Mouse (Mus musculus): Measurements from ENCODE around the gene Derl3. TPM values are rescaled to one million over a fixed set of nuclear protein-coding genes. Genes with fewer than 3 reads are reported as not detected.
"Not testable (repeated sequence)": the region's sequence is repeated elsewhere in the genome, so short reads cannot be mapped to it uniquely, and the experiment has no call there.

Derl3 gene
- total and polyA plus RNA-seq, 3 experiments, result 0.22 TPM; not detected in 2

- Histone ChIP-seq H3K27me3 (ENCODE audit: insufficient read depth, low read length) (peaks cover 7% of the 10 kb centered on the region; the same call in 1 of the 2 replicates), H3K9me3 (replicated peaks) (no peaks in the 10 kb centered on the region), H3K36me3 (replicated peaks) (peaks cover 44% of the 10 kb centered on the region), H3K4me1 (ENCODE audit: insufficient read depth, low read depth, low read length) (peaks cover 48% of the 10 kb centered on the region), H3K4me3 (ENCODE audit: low read depth, low read length) (no peak overlapping the region)
- TF ChIP-seq GATA1 (IDR thresholded peaks at IDR 0.05; ENCODE audit: borderline replicate concordance, low read length) (no peak), GATA2 (IDR thresholded peaks at IDR 0.05; ENCODE audit: borderline replicate concordance, low read depth, low read length) (no peak), CTCF (IDR thresholded peaks at IDR 0.05; ENCODE audit: low read depth, low read length) (no peak), TAL1 (conservative IDR thresholded peaks at IDR 0.05; ENCODE audit: low read depth, low read length) (no peak), POLR2AphosphoS5 (IDR thresholded peaks at IDR 0.05; ENCODE audit: insufficient replicate concordance, low read depth, low read length) (no peak)
- DNase-seq (ENCODE audit: low spot score) (no peak), ATAC-seq (ENCODE audit: extremely low read depth, insufficient number of reproducible peaks, low FRiP score, poor library complexity, severe bottlenecking) (no peak)
Observed at GRCm38 (mm10) chr10:75856155-75856907, 36.9 kb upstream of the Derl3 start.

- peaks cover under 1% of the 10 kb centered on the region; the same call in 1 of the 2 replicates for H3K27me3 ChIP-seq (ENCODE audit: insufficient read depth, low read length)
- no peak overlapping the region for H3K4me3 ChIP-seq (ENCODE audit: low read depth, low read length)
- H3K9me3 ChIP-seq (replicated peaks), result peaks cover 5% of the 10 kb centered on the region; the same call in 1 of the 2 replicates
- no peak for DNase-seq (ENCODE audit: low spot score)
- H3K36me3 ChIP-seq (replicated peaks), result peaks cover 44% of the 10 kb centered on the region
- peaks cover 46% of the 10 kb centered on the region for H3K4me1 ChIP-seq (ENCODE audit: insufficient read depth, low read depth, low read length)
- ATAC-seq (ENCODE audit: extremely low read depth, insufficient number of reproducible peaks, low FRiP score, poor library complexity, severe bottlenecking), result no peak
- TF ChIP-seq CTCF (IDR thresholded peaks at IDR 0.05; ENCODE audit: low read depth, low read length), result no peak
- no peak for TF ChIP-seq TAL1 (conservative IDR thresholded peaks at IDR 0.05; ENCODE audit: low read depth, low read length)
- no peak for TF ChIP-seq GATA2 (IDR thresholded peaks at IDR 0.05; ENCODE audit: borderline replicate concordance, low read depth, low read length)
- TF ChIP-seq GATA1 (IDR thresholded peaks at IDR 0.05; ENCODE audit: borderline replicate concordance, low read length), result no peak
- no peak for TF ChIP-seq POLR2AphosphoS5 (IDR thresholded peaks at IDR 0.05; ENCODE audit: insufficient replicate concordance, low read depth, low read length)
Observed at GRCm38 (mm10) chr10:75856976-75857375, 36.2 kb upstream of the Derl3 start.

- DNase-seq (ENCODE audit: low spot score) (no peak), ATAC-seq (ENCODE audit: extremely low read depth, insufficient number of reproducible peaks, low FRiP score, poor library complexity, severe bottlenecking) (no peak)
- Histone ChIP-seq H3K4me1 (ENCODE audit: insufficient read depth, low read depth, low read length) (peaks cover 41% of the 10 kb centered on the region), H3K4me3 (ENCODE audit: low read depth, low read length) (peak overlapping the region; percentile 44; the same call in 1 of the 2 replicates), H3K27me3 (ENCODE audit: insufficient read depth, low read length) (no peaks in the 10 kb centered on the region), H3K36me3 (replicated peaks) (peaks cover 44% of the 10 kb centered on the region), H3K9me3 (replicated peaks) (peaks cover 10% of the 10 kb centered on the region)
- TF ChIP-seq GATA2 (IDR thresholded peaks at IDR 0.05; ENCODE audit: borderline replicate concordance, low read depth, low read length) (no peak), GATA1 (IDR thresholded peaks at IDR 0.05; ENCODE audit: borderline replicate concordance, low read length) (no peak), POLR2AphosphoS5 (IDR thresholded peaks at IDR 0.05; ENCODE audit: insufficient replicate concordance, low read depth, low read length) (no peak), TAL1 (conservative IDR thresholded peaks at IDR 0.05; ENCODE audit: low read depth, low read length) (no peak), CTCF (IDR thresholded peaks at IDR 0.05; ENCODE audit: low read depth, low read length) (no peak)
Observed at GRCm38 (mm10) chr10:75857598-75857997, 35.6 kb upstream of the Derl3 start.

GRCm38 (mm10) chr10:75859107-75859746 lies 34.0 kb upstream of the Derl3 start:
- H3K36me3 ChIP-seq (replicated peaks), result peaks cover 44% of the 10 kb centered on the region
- peaks cover 37% of the 10 kb centered on the region for H3K4me1 ChIP-seq (ENCODE audit: insufficient read depth, low read depth, low read length)
- DNase-seq (ENCODE audit: low spot score) (peak; percentile 62), ATAC-seq (ENCODE audit: extremely low read depth, insufficient number of reproducible peaks, low FRiP score, poor library complexity, severe bottlenecking) (peak; percentile 19; the same call in 1 of the 2 replicates)
- TF ChIP-seq CTCF (IDR thresholded peaks at IDR 0.05; ENCODE audit: low read depth, low read length) (no peak), POLR2AphosphoS5 (IDR thresholded peaks at IDR 0.05; ENCODE audit: insufficient replicate concordance, low read depth, low read length) (no peak), GATA1 (IDR thresholded peaks at IDR 0.05; ENCODE audit: borderline replicate concordance, low read length) (no peak), TAL1 (conservative IDR thresholded peaks at IDR 0.05; ENCODE audit: low read depth, low read length) (no peak), GATA2 (IDR thresholded peaks at IDR 0.05; ENCODE audit: borderline replicate concordance, low read depth, low read length) (no peak)
- H3K4me3 ChIP-seq (ENCODE audit: low read depth, low read length), result peak overlapping the region; percentile 91
- H3K9me3 ChIP-seq (replicated peaks), result peaks cover 13% of the 10 kb centered on the region
- H3K27me3 ChIP-seq (ENCODE audit: insufficient read depth, low read length), result no peaks in the 10 kb centered on the region

GRCm38 (mm10) chr10:75859786-75860470 lies 33.3 kb upstream of the Derl3 start, which contains the start of gene Mif:
Mif (minus strand) TSS chr10:75860240.
- Histone ChIP-seq H3K9me3 (replicated peaks) (peaks cover 13% of the 10 kb centered on the region), H3K4me3 (ENCODE audit: low read depth, low read length) (peak within 1 kb of the TSS; percentile 91), H3K36me3 (replicated peaks) (peaks cover 41% of the 10 kb centered on the region), H3K4me1 (ENCODE audit: insufficient read depth, low read depth, low read length) (peaks cover 34% of the 10 kb centered on the region)
- DNase-seq (ENCODE audit: low spot score) (peak; percentile 87), ATAC-seq (ENCODE audit: extremely low read depth, insufficient number of reproducible peaks, low FRiP score, poor library complexity, severe bottlenecking) (peak; percentile 99)
- not testable (repeated sequence) for H3K27me3 ChIP-seq (ENCODE audit: insufficient read depth, low read length)

- TF ChIP-seq TAL1 (conservative IDR thresholded peaks at IDR 0.05; ENCODE audit: low read depth, low read length) (no peak), GATA1 (IDR thresholded peaks at IDR 0.05; ENCODE audit: borderline replicate concordance, low read length) (no peak), CTCF (IDR thresholded peaks at IDR 0.05; ENCODE audit: low read depth, low read length) (no peak), GATA2 (IDR thresholded peaks at IDR 0.05; ENCODE audit: borderline replicate concordance, low read depth, low read length) (no peak)
- DNase-seq (ENCODE audit: low spot score), result no peak
- no peak for ATAC-seq (ENCODE audit: extremely low read depth, insufficient number of reproducible peaks, low FRiP score, poor library complexity, severe bottlenecking)
Observed at GRCm38 (mm10) chr10:75860746-75861145, 32.5 kb upstream of the Derl3 start.

More at GRCm38 (mm10) chr10:75860746-75861145, 32.5 kb upstream of the Derl3 start:
- peaks cover 35% of the 10 kb centered on the region for H3K36me3 ChIP-seq (replicated peaks)
- H3K9me3 ChIP-seq (replicated peaks), result peaks cover 13% of the 10 kb centered on the region
- peak overlapping the region; percentile 91; the same call in 1 of the 2 replicates for H3K4me3 ChIP-seq (ENCODE audit: low read depth, low read length)
- H3K4me1 ChIP-seq (ENCODE audit: insufficient read depth, low read depth, low read length), result peaks cover 34% of the 10 kb centered on the region
- H3K27me3 ChIP-seq (ENCODE audit: insufficient read depth, low read length), result 0 out of 2 replicates have a peak, but pooled peaks cover under 1% of the 10 kb centered on the region
